Mouse (Mus musculus): ENCODE results near the gene Sos2.
"Not testable (repeated sequence)": the region's sequence is repeated elsewhere in the genome, so short reads cannot be mapped to it uniquely, and the experiment has no call there.

Gene Sos2

GRCm38 (mm10) chr12:69579623-69580022 lies 102.0 kb downstream of the Sos2 start:
- in situ Hi-C loops (cut with MboI; ENCODE audit: low sequenced_read_pairs): loop anchor here (10.0 to 25.0 kb wide), 2 partner anchors 125 to 217 kb away; partner anchors contain the start of genes Arf6, Gm9887 and Nemf

- in situ Hi-C loops (cut with MboI; ENCODE audit: low sequenced_read_pairs): loop anchor here (10.0 to 25.0 kb wide), 2 partner anchors 121 to 214 kb away; partner anchors contain the start of genes Arf6, Gm9887 and Nemf
Measured at GRCm38 (mm10) chr12:69576120-69576627, 105.5 kb downstream of the Sos2 start.

DNA sequence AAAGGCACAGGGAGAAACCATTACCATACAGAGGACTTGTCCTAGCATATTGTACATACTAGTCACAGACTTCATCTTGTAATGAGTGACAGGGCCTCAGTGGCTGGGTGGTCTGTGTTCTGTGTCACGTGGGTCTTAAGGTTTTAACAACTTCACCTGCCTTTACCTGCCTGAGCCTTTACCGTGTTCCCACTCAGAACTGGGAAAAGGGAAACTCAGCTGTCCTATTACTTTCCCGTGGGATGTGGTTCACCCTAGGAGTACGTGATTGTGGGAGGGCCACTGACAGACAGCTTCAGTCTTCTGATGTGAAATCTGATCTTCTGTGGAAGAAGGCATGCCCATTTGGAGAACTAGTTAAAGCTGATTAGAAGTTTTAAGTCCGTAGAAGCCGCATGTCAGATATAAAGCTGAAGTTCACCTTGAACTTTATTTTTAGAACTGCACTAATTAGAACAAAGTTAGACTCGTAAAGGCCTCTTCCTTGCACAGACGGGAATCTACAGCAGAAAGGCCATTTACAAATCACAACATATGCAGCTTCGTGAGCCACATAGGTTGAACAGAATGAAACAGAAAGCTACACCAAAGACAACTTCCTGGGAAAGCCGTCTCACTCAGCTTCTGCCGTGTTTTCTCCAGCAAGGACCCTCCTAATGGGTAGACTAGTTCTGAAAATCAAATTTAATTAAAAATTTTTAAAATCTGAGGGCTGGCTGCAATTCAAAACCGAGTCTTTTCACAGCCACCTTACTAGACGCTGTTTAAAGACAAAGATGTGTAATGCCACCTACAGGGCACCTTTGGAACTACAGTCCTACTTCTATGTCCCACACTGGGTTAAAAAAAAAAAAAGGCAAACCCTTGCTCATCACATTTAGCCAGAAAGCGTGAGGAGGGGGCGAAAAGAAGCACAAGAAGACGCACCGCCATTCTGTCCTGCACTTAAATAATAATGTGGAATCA lies 107.5 kb downstream of the Sos2 start:
- in situ Hi-C loops (cut with MboI; ENCODE audit: low sequenced_read_pairs): loop anchor here (10.0 kb wide), 1 partner anchor 119 kb away; no protein-coding TSS in a partner anchor

DNA sequence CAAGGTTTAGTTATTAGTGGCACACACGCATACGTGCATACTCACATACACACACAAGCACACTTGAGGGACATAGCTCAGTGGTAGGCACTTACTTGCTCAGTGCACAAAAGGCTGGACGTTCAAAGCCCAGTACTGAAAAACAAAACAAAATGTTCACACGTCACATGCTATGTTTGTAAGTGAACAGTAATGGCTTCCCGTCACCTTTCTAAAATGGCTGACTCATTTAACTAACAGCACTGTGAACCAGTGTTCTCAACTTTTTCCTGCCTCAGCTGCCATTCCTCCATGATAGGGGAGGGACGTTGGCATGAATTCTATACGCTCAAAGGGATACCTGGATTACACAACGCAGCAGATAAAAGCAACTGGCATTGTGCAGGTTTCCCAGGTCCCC lies 108.4 kb downstream of the Sos2 start:
- in situ Hi-C loops (cut with MboI; ENCODE audit: low sequenced_read_pairs): loop anchor here (10.0 kb wide), 1 partner anchor 118 kb away; no protein-coding TSS in a partner anchor

- in situ Hi-C loops (cut with MboI; ENCODE audit: low sequenced_read_pairs): loop anchor here (10.0 kb wide), 1 partner anchor 115 kb away; no protein-coding TSS in a partner anchor
Measured at GRCm38 (mm10) chr12:69569926-69570325, 111.7 kb downstream of the Sos2 start.

GRCm38 (mm10) chr12:69568266-69568665 lies 113.4 kb downstream of the Sos2 start:
- in situ Hi-C loops (cut with MboI; ENCODE audit: low sequenced_read_pairs): no loop called here

GRCm38 (mm10) chr12:69561006-69561405 lies 120.6 kb downstream of the Sos2 start:
- in situ Hi-C loops (cut with MboI; ENCODE audit: low sequenced_read_pairs): not testable (repeated sequence)

GRCm38 (mm10) chr12:69556221-69556861 lies 125.3 kb downstream of the Sos2 start:
- in situ Hi-C loops (cut with MboI; ENCODE audit: low sequenced_read_pairs): no loop called here

DNA sequence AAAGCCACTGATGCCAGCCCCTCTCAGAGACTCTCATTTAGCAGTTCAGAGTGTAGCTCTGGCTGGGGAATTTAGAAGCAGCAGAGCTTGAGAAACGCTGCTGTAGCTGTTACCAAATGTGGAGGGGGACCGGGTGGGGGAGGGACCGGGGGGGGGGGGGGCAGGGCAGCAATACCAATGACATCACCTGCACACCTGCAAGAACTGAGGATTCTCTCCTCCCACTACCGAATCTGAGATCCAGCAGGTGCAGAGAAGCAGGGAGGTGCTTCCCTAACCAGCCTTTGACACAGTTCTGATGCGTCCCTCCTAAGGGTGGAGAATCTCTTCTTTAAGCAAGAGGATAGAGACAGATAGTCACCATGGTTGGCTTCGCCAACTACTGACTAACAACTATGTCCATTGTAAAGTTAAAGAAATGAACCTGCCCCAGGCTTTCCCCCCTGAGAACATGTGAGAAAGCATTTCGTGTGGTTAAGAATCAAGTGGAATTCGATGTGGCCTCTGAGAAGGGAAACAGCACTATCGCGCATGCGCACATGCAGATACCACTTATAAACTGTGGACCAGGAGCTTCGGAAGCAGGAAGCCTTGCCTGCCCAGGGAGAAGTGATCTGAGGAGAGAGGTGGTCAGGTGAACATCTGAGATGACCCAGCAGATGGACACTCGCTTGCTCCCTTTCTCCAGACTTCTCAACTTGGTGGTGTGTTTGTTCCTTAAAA lies 136.0 kb downstream of the Sos2 start:
- in situ Hi-C loops (cut with MboI; ENCODE audit: low sequenced_read_pairs): no loop called here

DNA sequence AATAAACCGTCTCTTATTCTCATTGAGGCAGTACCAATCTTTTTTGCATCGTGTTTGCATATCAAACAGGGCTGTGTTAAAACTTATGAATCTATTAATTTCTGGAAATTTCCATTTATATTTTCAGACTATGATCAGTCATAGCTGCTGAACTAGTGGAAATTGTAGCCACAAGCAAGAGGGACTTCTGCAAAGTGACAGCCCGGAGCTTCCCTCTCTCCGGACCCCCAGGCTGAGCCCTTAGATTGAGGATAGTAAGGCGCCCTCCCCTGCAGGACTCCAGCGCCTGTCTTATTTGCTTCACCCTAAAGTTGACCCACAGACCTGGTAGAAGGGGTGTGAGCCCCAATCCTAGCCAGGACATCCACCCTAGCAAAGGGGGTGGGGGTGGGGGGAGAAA lies 136.7 kb downstream of the Sos2 start:
- in situ Hi-C loops (cut with MboI; ENCODE audit: low sequenced_read_pairs): no loop called here

- in situ Hi-C loops (cut with MboI; ENCODE audit: low sequenced_read_pairs): no loop called here
Measured at GRCm38 (mm10) chr12:69544562-69544961, 137.1 kb downstream of the Sos2 start.

DNA sequence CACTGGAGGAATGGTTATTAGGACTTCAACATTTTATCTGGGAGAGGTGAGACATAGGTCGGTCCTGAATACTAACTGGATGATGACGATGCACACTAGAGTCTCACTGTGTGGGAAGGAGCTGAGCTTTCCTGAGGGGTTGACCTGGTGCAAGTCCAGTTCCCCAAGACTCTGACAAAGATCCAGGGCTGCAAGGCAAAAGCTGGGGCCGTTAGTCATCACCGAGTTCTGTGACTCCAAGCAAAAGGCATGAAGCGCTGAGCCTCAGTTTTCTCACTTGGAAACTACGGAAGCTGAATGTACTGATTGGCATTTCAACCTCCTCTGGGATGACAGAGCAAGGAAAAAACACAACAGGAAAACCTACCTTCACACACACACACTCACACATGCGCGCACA lies 139.3 kb downstream of the Sos2 start:
- in situ Hi-C loops (cut with MboI; ENCODE audit: low sequenced_read_pairs): no loop called here

DNA sequence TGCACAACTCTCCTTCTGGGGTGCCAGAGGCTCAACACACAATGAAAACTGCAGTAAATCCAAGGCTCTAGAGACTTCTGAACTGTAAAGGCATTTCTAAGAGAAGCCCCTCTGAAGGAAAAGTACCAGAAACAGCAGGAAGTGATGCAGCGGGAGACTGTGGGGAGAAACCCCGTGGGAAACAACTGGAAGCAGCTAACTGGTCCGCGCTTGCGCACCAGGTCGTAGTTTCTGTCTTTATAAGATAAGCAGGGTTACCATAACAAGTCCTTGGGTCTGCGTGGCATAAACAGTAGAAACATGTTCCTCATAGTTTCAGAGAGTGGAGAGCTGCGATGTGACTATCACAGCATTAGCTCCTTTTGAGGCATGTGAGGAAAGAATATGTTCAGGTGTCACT lies 140.0 kb downstream of the Sos2 start:
- in situ Hi-C loops (cut with MboI; ENCODE audit: low sequenced_read_pairs): no loop called here

- in situ Hi-C loops (cut with MboI; ENCODE audit: low sequenced_read_pairs): no loop called here
Measured at GRCm38 (mm10) chr12:69539353-69539752, 142.3 kb downstream of the Sos2 start.

DNA sequence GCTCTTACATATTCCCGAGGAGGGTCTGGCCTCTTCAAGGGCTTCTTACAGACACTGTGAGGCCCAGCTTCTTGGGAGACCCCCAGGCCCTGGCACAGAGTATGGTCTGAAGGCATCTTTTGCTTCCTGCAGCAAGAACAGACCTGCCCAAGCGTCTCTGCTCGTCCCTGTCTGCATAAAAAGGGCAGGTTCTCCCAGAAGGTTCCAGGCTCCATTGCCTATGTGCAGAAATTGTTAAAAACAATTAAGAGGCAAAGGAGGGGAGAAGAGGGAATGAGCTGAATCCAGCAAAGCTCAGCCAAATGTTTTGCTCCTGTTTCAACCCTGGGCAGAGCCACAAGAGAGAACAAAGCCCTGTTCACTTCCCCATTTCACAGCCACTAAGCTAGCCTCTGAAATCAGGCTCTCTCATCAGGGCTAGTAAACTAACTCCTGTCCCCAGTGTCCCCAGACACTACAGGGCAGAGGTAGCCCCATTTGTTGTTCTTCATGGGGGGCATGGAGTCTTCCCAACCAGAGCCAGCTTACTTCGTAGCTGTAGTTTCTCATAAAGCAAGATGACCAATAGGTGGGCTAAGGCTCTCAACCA lies 143.2 kb downstream of the Sos2 start:
- in situ Hi-C loops (cut with MboI; ENCODE audit: low sequenced_read_pairs): no loop called here

DNA sequence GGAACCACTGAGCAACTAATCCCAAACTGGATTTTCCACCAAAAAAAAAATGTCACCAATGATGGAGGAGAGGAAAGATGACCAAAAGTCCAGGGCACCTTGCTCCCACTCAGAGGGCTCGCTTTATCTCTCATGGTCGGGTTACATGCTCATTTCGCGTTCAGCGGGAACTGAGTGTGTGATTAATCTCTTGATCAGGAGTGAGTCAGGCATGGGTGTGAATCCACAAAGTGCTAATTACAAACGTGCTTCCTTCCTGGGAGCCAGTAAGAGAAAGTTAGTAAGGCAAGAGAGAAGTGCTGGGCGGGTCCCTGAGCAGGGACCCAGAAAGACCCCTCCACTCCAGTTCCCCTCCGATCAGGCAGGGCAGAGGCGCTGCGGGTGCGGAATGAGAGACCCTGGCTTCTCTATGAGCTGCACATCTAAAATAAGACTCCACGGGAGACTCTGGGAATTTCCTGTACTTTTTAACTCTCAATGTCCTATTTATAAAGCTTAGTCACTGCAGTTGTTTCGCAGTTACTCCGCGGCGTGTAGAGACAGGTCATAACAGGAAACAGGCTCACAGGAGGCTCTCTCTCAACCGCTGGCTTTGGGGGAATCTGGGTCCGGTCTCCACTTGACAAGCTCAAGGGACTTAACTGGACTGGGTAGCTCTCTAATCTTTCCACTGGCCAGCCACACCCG lies 143.8 kb downstream of the Sos2 start:
- in situ Hi-C loops (cut with MboI; ENCODE audit: low sequenced_read_pairs): no loop called here

GRCm38 (mm10) chr12:69537243-69537674 lies 144.4 kb downstream of the Sos2 start:
- in situ Hi-C loops (cut with MboI; ENCODE audit: low sequenced_read_pairs): no loop called here

DNA sequence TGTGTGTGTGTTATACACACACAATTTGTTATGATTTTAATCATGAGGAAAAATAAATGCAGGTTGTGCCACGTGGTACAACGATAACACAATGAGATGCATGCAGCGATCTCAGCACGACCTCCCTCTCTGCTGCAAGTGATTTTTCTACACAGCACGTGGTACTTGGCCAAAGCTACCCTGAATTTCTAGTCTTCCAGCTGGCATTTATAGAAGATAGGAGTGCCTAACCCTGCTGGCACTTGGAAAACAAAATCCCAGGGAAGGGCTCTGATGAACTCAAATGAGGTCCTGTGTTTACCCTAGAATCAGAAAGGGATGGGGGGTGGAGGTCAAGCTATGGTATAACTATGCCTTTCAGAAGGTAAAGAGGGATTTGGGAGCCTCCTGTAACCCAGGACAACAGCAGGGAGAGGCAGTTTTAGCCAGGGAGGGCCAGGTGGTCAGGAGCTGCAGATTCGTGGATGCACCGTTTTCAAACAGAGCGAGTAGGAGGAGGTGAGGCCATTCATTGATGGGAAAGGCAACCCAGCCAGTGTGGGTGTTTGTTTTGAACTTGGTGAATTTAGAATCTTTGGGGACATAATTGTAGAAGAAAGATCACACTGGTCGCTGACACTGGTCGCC lies 144.9 kb downstream of the Sos2 start:
- in situ Hi-C loops (cut with MboI; ENCODE audit: low sequenced_read_pairs): no loop called here
